Mouse (Mus musculus) embryo, embryonic 10 days (tissue): ENCODE measurements around the gene Hnrnpm.
"Not testable (repeated sequence)": the region's sequence is repeated elsewhere in the genome, so short reads cannot be mapped to it uniquely, and the experiment has no call there.

ENCODE experiments used
- DNase-seq: peaks from one replicate; pipeline ENCODE4 v3.0.0-alpha.2; 2015; ENCODE audit warnings: low spot score

Hnrnpm gene

GRCm38 (mm10) chr17:33669681-33670080 is 17.0 kb downstream of the Hnrnpm start:
- no peak for DNase-seq

GRCm38 (mm10) chr17:33666813-33667212 is 19.8 kb downstream of the Hnrnpm start:
- no peak for DNase-seq

DNA sequence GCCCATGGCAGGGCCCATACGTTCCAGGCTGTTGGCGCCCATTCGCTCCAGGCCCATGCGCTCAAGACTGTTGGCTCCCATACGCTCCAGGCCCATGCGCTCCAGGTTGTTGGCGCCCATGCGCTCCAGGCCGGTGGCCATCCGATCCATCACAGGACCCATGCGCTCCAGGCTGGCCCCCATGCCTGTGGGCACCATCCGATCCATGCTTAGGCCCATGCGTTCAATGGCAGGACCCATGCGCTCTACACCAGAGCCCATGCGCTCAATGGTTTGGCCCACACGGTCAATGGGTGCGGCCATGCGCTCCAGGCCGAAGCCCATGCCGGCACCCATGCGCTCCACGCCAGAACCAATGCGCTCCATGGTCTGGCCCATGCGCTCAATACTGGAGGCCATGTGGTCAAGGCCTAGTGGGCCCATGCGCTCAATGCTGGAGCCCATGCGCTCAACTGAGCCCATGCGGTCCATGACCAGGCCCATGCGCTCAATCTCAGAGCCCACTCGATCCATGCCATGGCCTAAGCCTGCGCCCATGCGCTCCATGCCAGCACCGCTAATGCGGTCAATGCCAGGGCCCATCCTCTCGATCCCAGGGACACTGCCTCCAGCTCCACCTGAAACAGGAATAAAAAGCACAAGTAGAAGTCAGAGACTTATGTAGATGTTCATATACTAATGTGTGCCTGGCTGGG is 36.7 kb downstream of the Hnrnpm start:
- DNase-seq = no peak

- DNase-seq = no peak
These were observed 41.6 kb downstream of the Hnrnpm start for GRCm38 (mm10) chr17:33645073-33645472.

DNA sequence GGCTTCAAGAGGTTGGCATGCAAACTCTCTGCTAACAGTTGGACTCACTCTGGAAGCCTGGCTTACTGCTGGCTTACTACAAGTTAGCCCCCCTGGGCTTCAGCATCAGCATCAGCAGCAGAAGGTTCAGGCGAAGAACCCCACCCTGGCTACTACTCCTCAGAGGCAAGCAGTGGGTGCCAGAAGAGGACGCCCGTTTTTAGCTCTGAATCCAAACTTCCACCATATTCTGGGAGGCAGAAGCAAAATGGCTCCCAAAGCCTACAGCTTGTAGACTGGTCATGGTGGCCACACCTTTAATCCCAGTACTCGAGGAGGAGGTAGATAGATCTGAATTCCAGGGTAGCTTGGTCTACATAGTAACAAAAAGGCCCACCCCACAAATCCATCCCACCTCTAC is 42.6 kb downstream of the Hnrnpm start:
- DNase-seq = no peak

DNA sequence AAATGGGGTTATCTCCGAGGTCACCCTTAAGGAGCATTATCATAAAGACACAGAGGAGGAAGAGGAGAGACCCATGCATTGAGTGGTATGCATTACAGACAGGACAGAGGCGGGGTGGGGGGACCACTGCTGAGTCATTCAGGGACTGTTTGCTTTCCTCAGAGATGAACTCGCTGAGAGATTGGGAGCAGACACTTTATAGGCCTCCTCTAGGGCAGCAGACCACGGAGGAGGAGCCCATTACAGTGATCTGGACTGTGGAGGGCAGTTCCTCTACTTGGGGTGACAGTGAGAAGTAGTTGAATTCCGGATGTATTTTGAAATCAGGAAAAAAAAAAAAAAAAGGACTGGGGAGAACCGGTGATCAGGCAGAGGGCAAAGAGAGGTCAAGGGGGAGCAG is 46.9 kb downstream of the Hnrnpm start:
- no peak for DNase-seq

- no peak for DNase-seq
These were observed 49.0 kb downstream of the Hnrnpm start, which contains the start of gene Pram1 for GRCm38 (mm10) chr17:33637516-33638276. Gene Pram1 (plus strand): TSS chr17:33638056.

- no peak for DNase-seq
These were observed 49.6 kb downstream of the Hnrnpm start for GRCm38 (mm10) chr17:33637038-33637437.

DNA sequence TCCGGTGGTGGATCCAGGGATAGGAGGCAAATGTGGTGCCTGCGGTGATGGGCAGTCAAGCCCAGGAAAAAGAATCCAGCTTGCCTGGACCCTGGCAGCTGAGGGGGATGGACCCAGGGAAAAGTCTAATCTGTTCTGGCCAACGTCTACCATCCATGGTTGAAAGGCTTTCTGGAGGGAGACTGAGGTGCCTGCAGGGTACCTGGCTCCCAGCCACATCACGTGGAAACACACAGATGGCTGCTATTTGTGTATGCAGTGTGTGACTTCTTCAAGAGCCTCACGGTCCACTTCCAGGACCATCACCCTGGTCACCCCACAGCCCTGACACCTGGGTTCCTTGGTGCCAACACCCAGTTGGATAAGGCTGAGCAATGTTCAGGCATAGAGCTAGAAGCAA is 54.9 kb downstream of the Hnrnpm start:
- no peak for DNase-seq

- DNase-seq = no peak
These were observed 55.4 kb downstream of the Hnrnpm start for GRCm38 (mm10) chr17:33631236-33631635.

DNA sequence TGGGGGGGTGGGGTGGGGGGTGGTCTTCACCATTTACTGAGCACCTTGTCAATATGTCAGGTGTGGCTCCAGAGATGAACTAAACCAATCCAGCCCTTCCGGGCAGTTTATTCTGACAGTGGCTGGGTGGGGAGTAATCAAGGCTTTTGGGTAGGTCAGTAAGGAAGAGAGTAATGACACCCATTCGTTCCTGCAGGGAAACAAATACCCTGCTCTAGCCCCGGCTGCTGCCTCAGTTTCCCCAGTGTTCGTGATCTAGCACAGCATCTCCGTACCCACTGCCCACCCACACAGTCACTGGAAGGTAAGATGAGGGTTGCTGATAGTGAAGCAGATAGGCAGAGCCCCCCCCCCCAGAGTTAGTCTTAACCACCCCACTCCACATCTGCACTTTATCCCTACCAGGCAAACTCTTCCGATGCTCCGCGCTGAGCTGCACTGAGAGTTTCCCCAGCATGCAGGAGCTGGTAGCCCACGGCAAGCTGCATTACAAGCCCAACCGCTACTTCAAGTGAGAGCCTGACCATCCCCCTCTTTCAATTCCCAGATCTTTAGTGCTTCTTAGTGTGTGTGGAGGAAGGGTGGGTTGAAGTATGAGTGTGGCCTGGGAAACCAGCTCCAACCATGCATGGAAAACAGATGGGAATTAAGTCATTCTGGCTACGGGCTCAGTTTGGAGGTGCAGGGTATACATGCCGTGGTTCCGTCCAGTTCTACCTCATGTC is 56.3 kb downstream of the Hnrnpm start:
- peak; percentile 20 for DNase-seq

DNA sequence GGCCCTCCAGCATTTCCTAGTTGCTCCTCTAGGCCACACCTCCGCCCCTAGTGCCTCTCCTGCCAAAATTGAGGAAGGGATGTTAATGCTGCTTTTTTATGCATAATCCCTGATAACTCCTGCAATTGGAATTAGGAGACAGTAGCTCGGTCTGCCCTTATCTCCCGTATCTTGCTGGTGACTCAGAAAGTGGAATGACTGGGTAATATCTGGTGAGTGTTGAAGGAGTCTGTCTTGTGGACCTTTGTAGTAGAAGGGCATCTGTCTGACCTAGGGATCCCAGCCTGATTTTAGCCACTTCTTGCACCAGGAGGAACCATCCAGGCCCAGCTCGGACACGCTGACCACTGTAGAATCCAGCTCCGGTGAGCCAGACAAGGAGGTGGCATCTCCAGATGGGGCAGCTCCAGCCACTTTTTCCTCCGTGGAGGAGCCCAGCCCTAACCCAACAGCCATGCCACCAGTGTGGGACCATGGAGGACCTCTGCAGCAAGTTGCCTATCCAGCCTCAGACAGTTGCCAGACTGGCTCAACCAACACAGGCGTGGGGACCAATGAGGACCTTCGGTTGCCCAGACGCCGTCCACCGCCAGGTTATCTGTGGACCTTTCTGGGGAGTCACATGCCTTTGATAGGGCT is 57.1 kb downstream of the Hnrnpm start:
- no peak for DNase-seq

GRCm38 (mm10) chr17:33628621-33629486 is 57.8 kb downstream of the Hnrnpm start, which contains the start of gene Zfp414:
Gene Zfp414 (plus strand): TSS chr17:33629090.
- DNase-seq = peak; percentile 97

GRCm38 (mm10) chr17:33627281-33627680 is 59.4 kb downstream of the Hnrnpm start:
- no peak for DNase-seq

DNA sequence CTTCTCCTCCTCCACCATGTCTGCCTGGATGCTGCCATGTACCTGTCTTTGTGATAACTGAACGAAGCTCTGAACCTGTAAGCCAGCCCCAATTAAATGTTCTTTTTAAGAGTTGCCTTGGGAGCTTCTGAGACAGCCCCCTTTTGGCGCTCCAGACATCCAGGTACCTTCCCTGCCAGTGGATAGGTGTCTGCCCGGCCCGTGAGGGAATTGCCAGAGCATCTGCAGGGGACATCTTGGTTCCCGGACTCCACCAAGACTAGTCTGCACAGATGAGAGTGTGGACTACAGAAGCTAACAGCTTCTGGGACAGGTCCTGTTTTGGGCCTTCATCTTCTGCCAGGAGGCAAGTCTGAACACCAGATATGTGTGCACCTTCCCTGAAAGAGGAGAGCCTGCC is 72.9 kb downstream of the Hnrnpm start:
- not testable (repeated sequence) for DNase-seq

GRCm38 (mm10) chr17:33610548-33610947 is 76.1 kb downstream of the Hnrnpm start:
- no peak for DNase-seq

- DNase-seq = no peak
These were observed 79.4 kb downstream of the Hnrnpm start for GRCm38 (mm10) chr17:33607273-33607672.

- DNase-seq = no peak
These were observed 84.7 kb downstream of the Hnrnpm start for GRCm38 (mm10) chr17:33601947-33602346.

DNA sequence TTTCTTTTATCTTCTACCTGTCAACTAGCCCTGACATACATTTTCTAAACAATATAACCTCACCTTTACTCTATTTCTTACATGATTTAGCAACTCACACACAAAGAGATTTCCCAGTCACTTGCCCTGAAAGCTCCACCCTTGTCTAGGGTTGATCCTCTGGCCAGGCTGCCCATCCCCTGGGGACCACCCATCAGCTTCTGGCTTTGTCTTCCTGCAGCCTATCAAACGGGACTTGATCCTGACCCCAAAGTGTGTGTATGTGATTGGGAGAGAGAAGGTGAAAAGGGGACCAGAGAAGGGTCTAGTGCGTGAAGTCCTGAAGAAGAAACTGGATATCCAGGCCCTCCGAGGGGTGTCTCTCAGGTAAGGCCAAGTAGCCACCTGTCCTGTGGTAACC is 85.8 kb downstream of the Hnrnpm start:
- no peak for DNase-seq

GRCm38 (mm10) chr17:33599836-33600475 is 86.7 kb downstream of the Hnrnpm start:
- no peak for DNase-seq

- no peak for DNase-seq
These were observed 88.2 kb downstream of the Hnrnpm start for GRCm38 (mm10) chr17:33598506-33598905.
